Mouse (Mus musculus) bone marrow, adult 2 months (tissue): ENCODE measurements around the gene Mapkbp1.

Source experiments
- CTCF ChIP-seq: fragments of 200-500 bp; IDR thresholded peaks from 2 replicates; pipeline ENCODE4 v1.5.1; 2011; ENCODE audit warnings: low read length, control low read depth; ENCODE audit not compliant: control insufficient read depth, insufficient read depth
- POLR2A ChIP-seq: fragments of 200-500 bp; IDR thresholded peaks from 2 replicates; pipeline ENCODE4 v1.6.1; 2011; ENCODE audit warnings: low read depth, mild to moderate bottlenecking, control low read depth, low read length, borderline replicate concordance; ENCODE audit not compliant: control insufficient read depth

DNA sequence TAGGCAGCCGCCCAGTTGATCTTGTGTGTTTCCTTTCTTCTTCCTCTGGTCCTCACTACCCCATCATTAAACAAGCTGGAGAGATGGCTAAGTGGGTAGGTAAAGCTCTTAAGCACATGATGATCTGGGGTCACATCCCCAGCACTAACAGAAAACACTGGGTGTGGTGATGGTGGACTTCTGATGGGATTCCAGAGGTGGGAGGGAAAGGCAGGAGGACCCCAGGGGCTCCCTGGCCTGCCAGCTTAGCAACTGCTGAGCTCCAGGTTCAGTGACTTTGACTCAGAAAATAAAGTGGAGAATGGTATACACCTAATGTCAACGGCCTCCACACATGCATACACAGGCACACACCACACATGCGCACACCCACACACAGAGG, 55.4 kb downstream of the Mapkbp1 start:
- no peak for TF ChIP-seq POLR2A
- TF ChIP-seq CTCF = no peak
